Mouse (Mus musculus) hindbrain, embryonic 11.5 days (tissue): ENCODE measurements around the gene Rho. TPM values are rescaled to one million over a fixed set of nuclear protein-coding genes. Genes with fewer than 3 reads are reported as not detected.

ENCODE experiments used
- ATAC-seq: fragments of 200-750 bp; cut with Nextera tagmentation; 2 replicates; pipeline ENCODE4 v1.8.0; 2017; ENCODE audit warnings: mild to moderate bottlenecking, moderate TSS enrichment, moderate library complexity; ENCODE audit not compliant: low FRiP score
- DNase-seq: peaks from one replicate; pipeline ENCODE4 v3.0.0-alpha.2; 2015; ENCODE audit warnings: low spot score
- H3K27ac ChIP-seq: fragments of 300-500 bp; sonication (generic); 2 replicates; pipeline ENCODE4 v1.5.1; 2014; ENCODE audit warnings: mild to moderate bottlenecking, low read depth, low read length
- H3K27me3 ChIP-seq: fragments of 300-500 bp; sonication (generic); 2 replicates; pipeline ENCODE4 v1.6.1; 2014; ENCODE audit warnings: mild to moderate bottlenecking, low read length, moderate library complexity, mixed read lengths; ENCODE audit not compliant: control insufficient read depth, insufficient read depth
- H3K36me3 ChIP-seq: fragments of 300-500 bp; sonication (generic); 2 replicates; pipeline ENCODE4 v1.6.1; 2014; ENCODE audit warnings: mild to moderate bottlenecking, low read length, moderate library complexity, mixed read lengths; ENCODE audit not compliant: control insufficient read depth, insufficient read depth
- H3K4me1 ChIP-seq: fragments of 300-500 bp; sonication (generic); replicated peaks from 2 replicates; pipeline ENCODE4 v1.6.1; 2014; ENCODE audit warnings: low read length, mixed read lengths; ENCODE audit not compliant: control insufficient read depth, insufficient read depth
- H3K4me2 ChIP-seq: fragments of 300-500 bp; sonication (generic); replicated peaks from 2 replicates; pipeline ENCODE4 v1.6.1; 2014; ENCODE audit warnings: mild to moderate bottlenecking, low read depth, low read length
- H3K4me3 ChIP-seq: fragments of 300-500 bp; sonication (generic); 2 replicates; pipeline ENCODE4 v1.5.1; 2014; ENCODE audit warnings: low read depth, low read length
- H3K9ac ChIP-seq: fragments of 300-500 bp; sonication (generic); 2 replicates; pipeline ENCODE4 v1.6.1; 2014; ENCODE audit warnings: low read depth, low read length
- H3K9me3 ChIP-seq: fragments of 300-500 bp; sonication (generic); 2 replicates; pipeline ENCODE4 v1.6.1; 2016; ENCODE audit warnings: low read length; ENCODE audit not compliant: control insufficient read depth
- WGBS: fragments of 180-500 bp; shearing (Covaris S2); extraction: QIAGEN DNeasy Blood & Tissue Kit; methylation state at CpG from one replicate; pipeline ENCODE4 v1.1.7; 2014; 5-methylcytosine and 5-hydroxymethylcytosine counted together
- polyA plus RNA-seq: library from polyadenylated mRNA; unstranded; fragments of >200 nt; fragmentation: Nextera tagmentation; extraction: Ambion mirVana; gene quantifications from 2 replicates; pipeline ENCODE4 v1.2.1, GENCODE M21; 2014

The Rho gene
- polyA plus RNA-seq, 1 experiment from 2014 or later: 0.22 TPM

GRCm38 (mm10) chr6:115924829-115925228 is 6.7 kb upstream of the Rho start:
- no peaks in the 10 kb centered on the region for H3K4me1 ChIP-seq
- DNase-seq (no peak), ATAC-seq (no peak)
- H3K27ac ChIP-seq: no peak overlapping the region
- no peak overlapping the region for H3K4me2 ChIP-seq
- H3K27me3 ChIP-seq: no peaks in the 10 kb centered on the region
- H3K36me3 ChIP-seq: no peaks in the 10 kb centered on the region
- no peak overlapping the region for H3K4me3 ChIP-seq
- no peaks in the 10 kb centered on the region for H3K9me3 ChIP-seq
- 45% methylated on average over 6 of the region's 6 CpGs for WGBS
- no peak overlapping the region for H3K9ac ChIP-seq

- Histone ChIP-seq H3K4me2 (no peak overlapping the region), H3K36me3 (no peaks in the 10 kb centered on the region), H3K4me1 (no peaks in the 10 kb centered on the region), H3K9ac (no peak overlapping the region), H3K9me3 (no peaks in the 10 kb centered on the region), H3K4me3 (no peak overlapping the region), H3K27me3 (no peaks in the 10 kb centered on the region), H3K27ac (no peak overlapping the region)
- DNase-seq: no peak
- ATAC-seq: no peak
- 88% methylated on average over 10 of the region's 10 CpGs for WGBS
Measured at GRCm38 (mm10) chr6:115926416-115926815, 5.1 kb upstream of the Rho start.

GRCm38 (mm10) chr6:115927292-115928242 is 4.0 kb upstream of the Rho start:
- ATAC-seq: no peak
- Histone ChIP-seq H3K9me3 (no peaks in the 10 kb centered on the region), H3K27ac (no peak overlapping the region), H3K4me1 (no peaks in the 10 kb centered on the region), H3K9ac (no peak overlapping the region), H3K4me2 (no peak overlapping the region), H3K27me3 (no peaks in the 10 kb centered on the region), H3K4me3 (no peak overlapping the region), H3K36me3 (no peaks in the 10 kb centered on the region)
- DNase-seq: no peak
- 81% methylated on average over 10 of the region's 10 CpGs for WGBS

- 59% methylated on average over 5 of the region's 5 CpGs for WGBS
- no peaks in the 10 kb centered on the region for H3K36me3 ChIP-seq
- no peak for DNase-seq
- H3K4me1 ChIP-seq: no peaks in the 10 kb centered on the region
- H3K27ac ChIP-seq: no peak overlapping the region
- no peak overlapping the region for H3K4me2 ChIP-seq
- H3K4me3 ChIP-seq: no peak overlapping the region
- no peak for ATAC-seq
- no peaks in the 10 kb centered on the region for H3K9me3 ChIP-seq
- no peak overlapping the region for H3K9ac ChIP-seq
- no peaks in the 10 kb centered on the region for H3K27me3 ChIP-seq
Measured at GRCm38 (mm10) chr6:115930018-115930417, 1.5 kb upstream of the Rho start.

GRCm38 (mm10) chr6:115932391-115932790 is 843 bp downstream of the Rho start:
- DNase-seq: no peak
- Histone ChIP-seq H3K36me3 (no peaks in the 10 kb centered on the region), H3K4me1 (no peaks in the 10 kb centered on the region), H3K4me3 (no peak overlapping the region), H3K9ac (no peak overlapping the region), H3K27me3 (no peaks in the 10 kb centered on the region), H3K27ac (no peak overlapping the region), H3K9me3 (no peaks in the 10 kb centered on the region), H3K4me2 (no peak overlapping the region)
- ATAC-seq: no peak
- 89% methylated on average over 3 of the region's 3 CpGs for WGBS

- Histone ChIP-seq H3K9ac (no peak overlapping the region), H3K4me3 (no peak overlapping the region), H3K27ac (no peak overlapping the region), H3K9me3 (no peaks in the 10 kb centered on the region), H3K4me2 (no peak overlapping the region), H3K36me3 (no peaks in the 10 kb centered on the region), H3K27me3 (no peaks in the 10 kb centered on the region), H3K4me1 (no peaks in the 10 kb centered on the region)
- ATAC-seq: no peak
- DNase-seq: no peak
- WGBS: 85% methylated on average over 8 of the region's 8 CpGs
Measured at GRCm38 (mm10) chr6:115935544-115935943, 4.0 kb downstream of the Rho start.

GRCm38 (mm10) chr6:115938011-115938410 is 6.5 kb downstream of the Rho start:
- no peak for DNase-seq
- Histone ChIP-seq H3K4me1 (no peaks in the 10 kb centered on the region), H3K4me3 (no peak overlapping the region), H3K9ac (no peak overlapping the region), H3K4me2 (no peak overlapping the region), H3K9me3 (no peaks in the 10 kb centered on the region), H3K36me3 (no peaks in the 10 kb centered on the region), H3K27ac (no peak overlapping the region), H3K27me3 (no peaks in the 10 kb centered on the region)
- 96% methylated on average over 2 of the region's 2 CpGs for WGBS
- no peak for ATAC-seq

- H3K9me3 ChIP-seq: no peaks in the 10 kb centered on the region
- ATAC-seq (no peak), DNase-seq (no peak)
- whole genome bisulfite sequencing: 63% methylated on average over 1 of the region's 1 CpGs
- H3K27ac ChIP-seq: no peak overlapping the region
- no peak overlapping the region for H3K9ac ChIP-seq
- no peaks in the 10 kb centered on the region for H3K36me3 ChIP-seq
- no peak overlapping the region for H3K4me2 ChIP-seq
- no peaks in the 10 kb centered on the region for H3K4me1 ChIP-seq
- no peak overlapping the region for H3K4me3 ChIP-seq
- no peaks in the 10 kb centered on the region for H3K27me3 ChIP-seq
Measured at GRCm38 (mm10) chr6:115938798-115939197, 7.2 kb downstream of the Rho start.

GRCm38 (mm10) chr6:115940603-115941002 is 9.1 kb downstream of the Rho start:
- H3K36me3 ChIP-seq: no peaks in the 10 kb centered on the region
- 87% methylated on average over 1 of the region's 1 CpGs for WGBS
- H3K9ac ChIP-seq: no peak overlapping the region
- ATAC-seq (no peak), DNase-seq (no peak)
- H3K27ac ChIP-seq: no peak overlapping the region
- H3K9me3 ChIP-seq: no peaks in the 10 kb centered on the region
- H3K4me1 ChIP-seq: no peaks in the 10 kb centered on the region
- no peak overlapping the region for H3K4me3 ChIP-seq
- no peaks in the 10 kb centered on the region for H3K27me3 ChIP-seq
- no peak overlapping the region for H3K4me2 ChIP-seq
